Mouse (Mus musculus) CH12.LX (cell line): Measurements from ENCODE around the gene Hoxd4. TPM values are rescaled to one million over a fixed set of nuclear protein-coding genes. Genes with fewer than 3 reads are reported as not detected.

Experiments used
- DNase-seq: peaks from one replicate; pipeline ENCODE4 v3.0.0-alpha.2; 2013; ENCODE audit errors: extremely low read depth
- H3K27ac ChIP-seq: 2 replicates; pipeline ENCODE4 v1.5.1; 2012; ENCODE audit warnings: low read depth, mild to moderate bottlenecking, control low read depth, moderate library complexity; ENCODE audit not compliant: insufficient read depth
- H3K27me3 ChIP-seq: replicated peaks from 2 replicates; pipeline ENCODE3; 2012; ENCODE audit warnings: inconsistent platforms
- H3K36me3 ChIP-seq, 2 experiments: replicated peaks in 1 of 2; 2 replicates each; pipeline versions ENCODE3 to v1.6.1; 2012; ENCODE audit warnings: inconsistent platforms in 1 of 2, low read length in 1 of 2, mild to moderate bottlenecking in 1 of 2, mixed read lengths in 1 of 2, moderate library complexity in 1 of 2; ENCODE audit not compliant: control insufficient read depth in 1 of 2, insufficient read depth in 1 of 2
- H3K4me1 ChIP-seq, 2 experiments: 2 replicates each; pipeline ENCODE4 v1.6.1; 2012; ENCODE audit warnings: inconsistent platforms in 1 of 2, moderate library complexity in 1 of 2; ENCODE audit not compliant: insufficient read depth in 2 of 2, control insufficient read depth in 1 of 2
- H3K4me2 ChIP-seq: 2 replicates; pipeline ENCODE4 v1.6.1; 2012; ENCODE audit warnings: low read depth, mild to moderate bottlenecking, control low read depth; ENCODE audit not compliant: poor library complexity, insufficient read depth, severe bottlenecking
- H3K4me3 ChIP-seq, 3 experiments: fragments of 150-350 bp in 1 of 3; sonication (generic) in 1 of 3; replicated peaks in 1 of 3; 2 replicates each; pipeline versions ENCODE3 to v1.5.1; 2011 to 2012; ENCODE audit warnings: low read depth in 2 of 3, low read length in 2 of 3, mild to moderate bottlenecking in 2 of 3, moderate library complexity in 2 of 3, control low read depth in 1 of 3, improper control_type of control experiment in 1 of 3, inconsistent platforms in 1 of 3, mixed read lengths in 1 of 3; ENCODE audit not compliant: poor library complexity in 1 of 3
- H3K79me2 ChIP-seq: replicated peaks from 2 replicates; pipeline ENCODE4 v1.6.1; 2012; ENCODE audit warnings: mild to moderate bottlenecking, moderate library complexity; ENCODE audit not compliant: control insufficient read depth, poor library complexity, insufficient read depth, severe bottlenecking; ENCODE audit errors: extremely low read depth
- H3K9ac ChIP-seq: 2 replicates; pipeline ENCODE4 v1.6.1; 2012; ENCODE audit warnings: low read depth, mild to moderate bottlenecking, control low read depth, moderate library complexity; ENCODE audit not compliant: insufficient read depth
- H3K9me3 ChIP-seq: replicated peaks from 2 replicates; pipeline ENCODE3; 2012; ENCODE audit warnings: low read length, inconsistent platforms, mixed read lengths
- CHD2 ChIP-seq: IDR thresholded peaks from 2 replicates; pipeline ENCODE4 v1.6.1; 2011; ENCODE audit warnings: low read length, improper control_type of control experiment
- CTCF ChIP-seq, 2 experiments: IDR thresholded peaks in 1 of 2; conservative IDR thresholded peaks in 1 of 2; 2 replicates each; pipeline ENCODE4 v1.5.1; 2011 to 2012; ENCODE audit warnings: low read depth in 2 of 2, low read length in 2 of 2, improper control_type of control experiment in 1 of 2, inconsistent platforms in 1 of 2, mild to moderate bottlenecking in 1 of 2, moderate library complexity in 1 of 2
- ELF1 ChIP-seq: IDR thresholded peaks from 2 replicates; pipeline ENCODE4 v1.6.1; 2014; ENCODE audit warnings: low read depth, mild to moderate bottlenecking, inconsistent platforms, low read length, improper control_type of control experiment
- EP300 ChIP-seq: IDR thresholded peaks from 2 replicates; pipeline ENCODE4 v1.6.1; 2011; ENCODE audit warnings: low read length, improper control_type of control experiment
- GABPA ChIP-seq: IDR thresholded peaks from 2 replicates; pipeline ENCODE4 v1.6.1; 2012; ENCODE audit warnings: low read depth, low read length, improper control_type of control experiment, inconsistent platforms; ENCODE audit not compliant: insufficient replicate concordance
- HCFC1 ChIP-seq: IDR thresholded peaks from 2 replicates; pipeline ENCODE4 v1.6.1; 2012; ENCODE audit warnings: low read depth, mild to moderate bottlenecking, inconsistent platforms, low read length, improper control_type of control experiment
- JUN ChIP-seq: IDR thresholded peaks from 2 replicates; pipeline ENCODE4 v1.6.1; 2011; ENCODE audit warnings: low read depth, mild to moderate bottlenecking, low read length, improper control_type of control experiment, moderate library complexity; ENCODE audit not compliant: insufficient read depth
- MAZ ChIP-seq: IDR thresholded peaks from 2 replicates; pipeline ENCODE4 v1.6.1; 2012; ENCODE audit warnings: low read depth, mild to moderate bottlenecking, inconsistent platforms, low read length, improper control_type of control experiment, moderate library complexity
- MYC ChIP-seq: IDR thresholded peaks from 2 replicates; pipeline ENCODE4 v1.6.1; 2011; ENCODE audit warnings: low read depth, mild to moderate bottlenecking, improper control_type of control experiment, low read length
- NRF1 ChIP-seq: IDR thresholded peaks from 2 replicates; pipeline ENCODE4 v1.6.1; 2014; ENCODE audit warnings: low read depth, mild to moderate bottlenecking, inconsistent platforms, low read length, improper control_type of control experiment, moderate library complexity
- POLR2A ChIP-seq: IDR thresholded peaks from 2 replicates; pipeline ENCODE4 v1.6.1; 2011; ENCODE audit warnings: low read depth, mild to moderate bottlenecking, improper control_type of control experiment, low read length
- RCOR1 ChIP-seq: conservative IDR thresholded peaks from 2 replicates; pipeline ENCODE4 v1.6.1; 2012; ENCODE audit warnings: low read depth, mild to moderate bottlenecking, inconsistent platforms, low read length, improper control_type of control experiment
- TCF12 ChIP-seq: IDR thresholded peaks from 2 replicates; pipeline ENCODE4 v1.6.1; 2014; ENCODE audit warnings: low read depth, mild to moderate bottlenecking, inconsistent platforms, low read length, improper control_type of control experiment
- USF2 ChIP-seq: conservative IDR thresholded peaks from 2 replicates; pipeline ENCODE4 v1.6.1; 2011; ENCODE audit warnings: low read depth, low read length, improper control_type of control experiment
- ZMIZ1 ChIP-seq: IDR thresholded peaks from 2 replicates; pipeline ENCODE4 v1.6.1; 2012; ENCODE audit warnings: low read depth, mild to moderate bottlenecking, inconsistent platforms, low read length, improper control_type of control experiment
- ZNF384 ChIP-seq: IDR thresholded peaks from 2 replicates; pipeline ENCODE4 v1.6.1; 2012; ENCODE audit warnings: low read depth, low read length, improper control_type of control experiment, inconsistent platforms
- dilution Hi-C: fragments of 300-500 bp; cut with MboI; formaldehyde crosslinking; loops from 2 replicates; pipeline ENCODE4 v1.14.3; 2020; ENCODE audit warnings: low sequenced_read_pairs; ENCODE audit not compliant: extremely low pct_unique_long_range_greater_than_20kb, extremely low pct_ligation_motif_present
- in situ Hi-C: fragments of 300-500 bp; cut with MboI; formaldehyde crosslinking; loops from 3 replicates; pipeline ENCODE4 v1.14.3; 2019; ENCODE audit warnings: low sequenced_read_pairs, low pct_ligation_motif_present, low pct_unique_long_range_greater_than_20kb, mixed read lengths
- polyA plus RNA-seq: library from polyadenylated mRNA; unstranded; fragments of >175 nt; gene quantifications from 2 replicates; pipeline ENCODE4 v1.2.1, GENCODE M21; 2012; ENCODE audit warnings: low read depth; ENCODE audit not compliant: insufficient read length
- total RNA-seq, 2 experiments: library from RNA; depleted of rRNA; stranded (reverse); fragments of 300-350 nt in 1 of 2; fragments of >200 nt in 1 of 2; gene quantifications; 2 replicates each; pipeline ENCODE4 v1.2.3; 2012 to 2014

Hoxd4 gene
- total and polyA plus RNA-seq, 3 experiments: 6.0 to 9.8 (median 6.3) TPM

- no peaks in the 10 kb centered on the region for H3K9me3 ChIP-seq
- H3K4me1 ChIP-seq: peaks cover 0 to 12% of the 10 kb centered on the region in 2 experiments; a peak in 2 of 4 replicates
- no peak overlapping the region for H3K9ac ChIP-seq
- TF ChIP-seq GABPA (no peak), ELF1 (no peak), HCFC1 (no peak), NRF1 (no peak), RCOR1 (no peak), CHD2 (no peak), MAZ (no peak), POLR2A (no peak), USF2 (no peak), EP300 (no peak), TCF12 (no peak), ZMIZ1 (no peak)
- TF ChIP-seq, all 38 proteins: peak for 0
- H3K79me2 ChIP-seq: no peaks in the 10 kb centered on the region
- H3K27me3 ChIP-seq: no peaks in the 10 kb centered on the region
- H3K27ac ChIP-seq: no peak overlapping the region
- dilution Hi-C loops: no loop called here
- H3K4me2 ChIP-seq: no peak overlapping the region
- in situ Hi-C loops: no loop called here
- no peak for DNase-seq
- H3K36me3 ChIP-seq: no peaks in the 10 kb centered on the region
- no peak overlapping the region for H3K4me3 ChIP-seq
Observed at GRCm38 (mm10) chr2:74753175-74753523, 41.4 kb downstream of the Hoxd4 start.

DNA sequence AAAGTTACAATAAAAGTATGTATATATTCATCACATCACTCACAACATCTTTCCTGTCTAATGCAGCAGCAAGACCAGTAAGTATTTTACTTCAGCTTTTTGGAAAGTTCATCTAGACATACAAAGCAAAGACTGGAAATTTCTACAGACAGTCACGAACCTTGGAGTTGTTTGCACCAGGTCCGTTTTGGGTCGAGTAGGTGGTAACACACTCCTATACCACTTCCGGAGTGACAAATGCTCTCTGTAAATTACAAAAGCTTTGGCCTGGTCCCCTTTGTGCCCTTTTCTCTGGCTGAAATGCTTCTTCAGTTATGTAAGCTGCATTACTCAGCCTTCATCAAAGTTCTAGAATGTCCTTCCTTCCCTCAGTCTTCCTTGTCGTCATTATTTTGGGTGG lies 42.0 kb downstream of the Hoxd4 start:
- TF ChIP-seq TCF12: no peak
- TF ChIP-seq MAZ: no peak
- TF ChIP-seq MYC: no peak
- TF ChIP-seq RCOR1: no peak
- no peak for TF ChIP-seq POLR2A
- TF ChIP-seq EP300: no peak
- TF ChIP-seq CHD2: no peak
- TF ChIP-seq ELF1: no peak
- TF ChIP-seq JUN: no peak
- no peak for TF ChIP-seq ZNF384
- TF ChIP-seq CTCF (conservative IDR thresholded peaks at IDR 0.05 in 1 of 2, IDR thresholded peaks at IDR 0.05 in 1 of 2; ENCODE audit: low read depth in 2 of 2, low read length in 2 of 2): no peak
- no peak overlapping the region for H3K27ac ChIP-seq
- no peak for DNase-seq
- H3K27me3 ChIP-seq: no peaks in the 10 kb centered on the region
- in situ Hi-C loops: no loop called here
- no peaks in the 10 kb centered on the region for H3K9me3 ChIP-seq
- H3K4me1 ChIP-seq: peaks cover 0 to 12% of the 10 kb centered on the region in 2 experiments; a peak in 2 of 4 replicates
- H3K9ac ChIP-seq: no peak overlapping the region
- H3K36me3 ChIP-seq: no peaks in the 10 kb centered on the region
- dilution Hi-C loops: no loop called here
- no peaks in the 10 kb centered on the region for H3K79me2 ChIP-seq
- no peak overlapping the region for H3K4me3 ChIP-seq
- H3K4me2 ChIP-seq: no peak overlapping the region
